Mouse (Mus musculus) liver, embryonic 11.5 days (tissue): ENCODE data around the gene Serpina16. TPM values are rescaled to one million over a fixed set of nuclear protein-coding genes. Genes with fewer than 3 reads are reported as not detected.

Experiments
- ATAC-seq: fragments of 200-750 bp; cut with Nextera tagmentation; replicated peaks from 2 replicates; pipeline ENCODE4 v1.8.0; 2017; ENCODE audit warnings: moderate number of reproducible peaks, mild to moderate bottlenecking, moderate TSS enrichment, moderate library complexity; ENCODE audit not compliant: low FRiP score
- DNase-seq: peaks from one replicate; pipeline ENCODE4 v3.0.0-alpha.2; 2017; ENCODE audit warnings: low spot score
- H3K27ac ChIP-seq: fragments of 300-500 bp; sonication (generic); 2 replicates; pipeline ENCODE4 v1.5.1; 2014; ENCODE audit warnings: mild to moderate bottlenecking, low read depth, low read length, control low read depth
- H3K27me3 ChIP-seq: fragments of 300-500 bp; sonication (generic); replicated peaks from 2 replicates; pipeline ENCODE4 v1.6.1; 2014; ENCODE audit warnings: low read length, mixed read lengths; ENCODE audit not compliant: control insufficient read depth, insufficient read depth
- H3K36me3 ChIP-seq: fragments of 300-500 bp; sonication (generic); 2 replicates; pipeline ENCODE4 v1.6.1; 2014; ENCODE audit warnings: mild to moderate bottlenecking, low read length, moderate library complexity, mixed read lengths; ENCODE audit not compliant: control insufficient read depth, insufficient read depth
- H3K4me1 ChIP-seq: fragments of 300-500 bp; sonication (generic); replicated peaks from 2 replicates; pipeline ENCODE4 v1.6.1; 2014; ENCODE audit warnings: low read length, mixed read lengths; ENCODE audit not compliant: control insufficient read depth, insufficient read depth
- H3K4me2 ChIP-seq: fragments of 300-500 bp; sonication (generic); 2 replicates; pipeline ENCODE4 v1.6.1; 2014; ENCODE audit warnings: mild to moderate bottlenecking, control low read depth, moderate library complexity
- H3K4me3 ChIP-seq: fragments of 300-500 bp; sonication (generic); 2 replicates; pipeline ENCODE4 v1.5.1; 2014; ENCODE audit warnings: low read depth, low read length, control low read depth
- H3K9ac ChIP-seq: fragments of 300-500 bp; sonication (generic); 2 replicates; pipeline ENCODE4 v1.6.1; 2014; ENCODE audit warnings: low read depth, low read length, control low read depth
- H3K9me3 ChIP-seq: fragments of 300-500 bp; sonication (generic); 2 replicates; pipeline ENCODE4 v1.6.1; 2016; ENCODE audit warnings: low read length, inconsistent platforms, mixed read lengths; ENCODE audit not compliant: control insufficient read depth
- WGBS: fragments of 180-500 bp; shearing (Covaris S2); extraction: QIAGEN DNeasy Blood & Tissue Kit; methylation state at CpG from one replicate; pipeline ENCODE4 v1.1.7; 2014; 5-methylcytosine and 5-hydroxymethylcytosine counted together
- polyA plus RNA-seq: library from polyadenylated mRNA; unstranded; fragments of >200 nt; fragmentation: Nextera tagmentation; extraction: Ambion mirVana; gene quantifications from 2 replicates; pipeline ENCODE4 v1.2.1, GENCODE M21; 2014

Gene Serpina16
- not detected in 2 replicates for polyA plus RNA-seq

GRCm38 (mm10) chr12:103676039-103676438, at the start of gene Serpina16:
TSS of gene Serpina16 (minus strand) at chr12:103676139.
- Histone ChIP-seq H3K4me2 (no peak within 1 kb of the TSS), H3K4me3 (no peak within 1 kb of the TSS), H3K9me3 (no peaks in the 10 kb centered on the region), H3K27ac (no peak within 1 kb of the TSS), H3K4me1 (no peaks in the 10 kb centered on the region), H3K9ac (no peak within 1 kb of the TSS), H3K27me3 (no peaks in the 10 kb centered on the region), H3K36me3 (no peaks in the 10 kb centered on the region)
- DNase-seq (no peak), ATAC-seq (no peak)
- WGBS = 90% methylated on average over 1 of the region's 1 CpGs

DNA sequence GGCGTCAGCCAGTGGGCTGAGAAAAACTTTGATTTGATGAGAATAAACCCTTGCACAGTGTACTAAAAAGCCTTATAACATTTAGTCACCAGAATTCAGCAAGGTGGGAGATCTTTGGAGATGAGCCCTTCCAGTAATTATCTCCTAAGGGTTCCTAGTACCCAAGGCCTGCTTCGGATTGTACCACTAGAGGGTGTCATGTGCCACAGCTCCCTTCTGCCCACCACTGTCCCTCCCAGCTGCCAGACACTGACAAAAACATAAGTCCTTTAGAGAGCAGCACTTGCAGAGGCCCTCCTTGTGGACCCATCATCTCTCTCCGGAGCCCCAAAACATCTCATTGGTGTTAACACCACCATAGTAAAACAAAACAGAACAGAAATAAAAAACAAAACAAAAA, 35.6 kb upstream of the Serpina16 start:
- Histone ChIP-seq H3K4me3 (no peak overlapping the region), H3K9me3 (no peaks in the 10 kb centered on the region; the same call in 1 of the 2 replicates), H3K4me1 (no peaks in the 10 kb centered on the region), H3K36me3 (no peaks in the 10 kb centered on the region), H3K9ac (no peak overlapping the region), H3K4me2 (no peak overlapping the region), H3K27me3 (no peaks in the 10 kb centered on the region), H3K27ac (no peak overlapping the region)
- ATAC-seq (no peak), DNase-seq (no peak)
- 71% methylated on average over 3 of the region's 3 CpGs for WGBS

GRCm38 (mm10) chr12:103710405-103710804, 34.5 kb upstream of the Serpina16 start:
- Histone ChIP-seq H3K4me1 (no peaks in the 10 kb centered on the region), H3K9me3 (no peaks in the 10 kb centered on the region; the same call in 1 of the 2 replicates), H3K4me3 (no peak overlapping the region), H3K9ac (no peak overlapping the region), H3K36me3 (no peaks in the 10 kb centered on the region), H3K4me2 (no peak overlapping the region), H3K27me3 (no peaks in the 10 kb centered on the region), H3K27ac (no peak overlapping the region)
- DNase-seq (no peak), ATAC-seq (no peak)
- WGBS = 64% methylated on average over 1 of the region's 1 CpGs

DNA sequence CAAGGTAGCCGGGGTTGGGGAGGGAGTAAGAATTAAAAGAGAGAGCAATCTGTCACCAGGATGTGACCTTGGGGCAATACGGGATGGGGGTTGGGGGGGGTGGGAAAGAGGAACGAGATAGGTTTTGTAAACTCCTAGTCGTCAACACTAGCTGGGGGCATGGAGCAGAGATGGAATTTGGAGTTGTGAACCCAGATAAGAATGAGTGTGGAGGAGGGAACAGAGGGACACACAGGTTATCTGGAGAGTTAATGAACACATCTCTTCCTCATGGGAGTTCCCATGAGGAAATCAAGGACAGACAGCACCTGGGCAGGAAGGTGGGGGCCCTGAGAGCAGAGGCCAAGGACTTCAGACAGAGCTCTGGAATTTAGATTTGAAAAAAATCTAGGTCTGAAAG, 30.2 kb upstream of the Serpina16 start:
- no peaks in the 10 kb centered on the region; the same call in 1 of the 2 replicates for H3K9me3 ChIP-seq
- H3K27ac ChIP-seq = peak overlapping the region; percentile 25; the same call in 1 of the 2 replicates
- H3K9ac ChIP-seq = no peak overlapping the region
- no peaks in the 10 kb centered on the region for H3K4me1 ChIP-seq
- H3K4me3 ChIP-seq = no peak overlapping the region
- ATAC-seq (peak; percentile 34; the same call in 1 of the 2 replicates), DNase-seq (no peak)
- H3K27me3 ChIP-seq = no peaks in the 10 kb centered on the region
- H3K4me2 ChIP-seq = no peak overlapping the region
- 39% methylated on average over 4 of the region's 4 CpGs for WGBS
- H3K36me3 ChIP-seq = no peaks in the 10 kb centered on the region

DNA sequence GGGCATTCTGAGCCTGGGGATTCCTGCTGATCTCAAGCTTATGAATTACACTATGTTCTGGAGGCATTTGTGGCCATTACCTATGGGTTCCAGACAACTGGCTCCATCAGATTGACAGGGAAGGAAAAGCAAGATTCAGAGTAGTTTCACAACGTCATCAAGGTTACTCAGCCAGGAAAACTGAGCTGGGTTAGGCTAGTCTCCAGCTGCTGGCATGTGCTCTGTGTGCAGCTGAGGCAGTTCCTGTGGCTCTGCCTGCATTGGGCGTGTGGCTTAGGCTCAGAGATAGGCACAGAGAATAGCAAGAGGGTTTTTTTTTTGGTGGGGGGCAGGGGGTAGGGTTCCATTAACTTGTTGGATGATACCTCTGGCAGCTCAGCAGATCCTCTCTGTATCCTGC, 29.6 kb upstream of the Serpina16 start:
- no peaks in the 10 kb centered on the region for H3K36me3 ChIP-seq
- no peaks in the 10 kb centered on the region for H3K4me1 ChIP-seq
- no peak for DNase-seq
- no peak overlapping the region for H3K9ac ChIP-seq
- H3K4me3 ChIP-seq = no peak overlapping the region
- 54% methylated on average over 2 of the region's 2 CpGs for WGBS
- no peaks in the 10 kb centered on the region for H3K27me3 ChIP-seq
- no peak overlapping the region for H3K4me2 ChIP-seq
- no peaks in the 10 kb centered on the region; the same call in 1 of the 2 replicates for H3K9me3 ChIP-seq
- 0 out of 2 replicates have a peak overlapping the region, but pooled peaks have one; percentile 25 for H3K27ac ChIP-seq
- no peak for ATAC-seq

GRCm38 (mm10) chr12:103700144-103700750, 24.3 kb upstream of the Serpina16 start:
- H3K4me1 ChIP-seq = no peaks in the 10 kb centered on the region
- no peak overlapping the region for H3K9ac ChIP-seq
- WGBS = 77% methylated on average over 4 of the region's 4 CpGs
- ATAC-seq (no peak), DNase-seq (no peak)
- no peak overlapping the region for H3K4me2 ChIP-seq
- H3K36me3 ChIP-seq = no peaks in the 10 kb centered on the region
- H3K4me3 ChIP-seq = no peak overlapping the region
- no peaks in the 10 kb centered on the region for H3K27me3 ChIP-seq
- no peak overlapping the region for H3K27ac ChIP-seq
- no peaks in the 10 kb centered on the region for H3K9me3 ChIP-seq

DNA sequence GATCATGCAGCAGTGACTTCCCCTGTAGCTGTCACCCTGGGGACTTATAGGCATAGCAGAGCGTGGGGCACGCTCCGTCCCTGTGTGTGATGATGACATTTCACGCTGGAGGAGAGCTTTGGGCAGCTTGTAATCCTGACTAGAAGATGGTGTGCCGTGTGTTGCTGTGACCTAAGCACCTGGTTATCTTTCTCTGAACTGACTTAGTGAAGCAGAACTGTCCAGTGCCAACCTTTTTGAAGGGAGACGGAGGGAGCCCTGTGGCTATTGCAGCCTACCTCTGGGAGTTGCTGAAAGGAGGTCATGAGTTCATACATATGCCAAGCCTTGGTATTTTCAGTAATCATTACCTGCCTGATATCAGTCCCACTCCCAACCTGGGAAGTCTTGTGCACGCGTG, 19.5 kb upstream of the Serpina16 start, which contains the start of gene Serpina1f:
Gene Serpina1f (minus strand): TSS at position 101 of the 400 bp plus-strand sequence.
- no peak within 1 kb of the TSS for H3K9ac ChIP-seq
- no peaks in the 10 kb centered on the region for H3K9me3 ChIP-seq
- no peak within 1 kb of the TSS for H3K4me2 ChIP-seq
- no peak for DNase-seq
- H3K36me3 ChIP-seq = no peaks in the 10 kb centered on the region
- no peaks in the 10 kb centered on the region for H3K4me1 ChIP-seq
- no peak for ATAC-seq
- WGBS = 85% methylated on average over 8 of the region's 8 CpGs
- no peaks in the 10 kb centered on the region for H3K27me3 ChIP-seq
- H3K4me3 ChIP-seq = no peak within 1 kb of the TSS
- H3K27ac ChIP-seq = no peak within 1 kb of the TSS

- H3K4me1 ChIP-seq = no peaks in the 10 kb centered on the region
- DNase-seq (no peak), ATAC-seq (no peak)
- H3K9ac ChIP-seq = no peak overlapping the region
- H3K27ac ChIP-seq = no peak overlapping the region
- H3K4me3 ChIP-seq = no peak overlapping the region
- no peaks in the 10 kb centered on the region for H3K27me3 ChIP-seq
- no peaks in the 10 kb centered on the region for H3K9me3 ChIP-seq
- H3K36me3 ChIP-seq = no peaks in the 10 kb centered on the region
- 35% methylated on average over 3 of the region's 3 CpGs for WGBS
- H3K4me2 ChIP-seq = no peak overlapping the region
These were observed 12.4 kb upstream of the Serpina16 start for GRCm38 (mm10) chr12:103688221-103688814.

DNA sequence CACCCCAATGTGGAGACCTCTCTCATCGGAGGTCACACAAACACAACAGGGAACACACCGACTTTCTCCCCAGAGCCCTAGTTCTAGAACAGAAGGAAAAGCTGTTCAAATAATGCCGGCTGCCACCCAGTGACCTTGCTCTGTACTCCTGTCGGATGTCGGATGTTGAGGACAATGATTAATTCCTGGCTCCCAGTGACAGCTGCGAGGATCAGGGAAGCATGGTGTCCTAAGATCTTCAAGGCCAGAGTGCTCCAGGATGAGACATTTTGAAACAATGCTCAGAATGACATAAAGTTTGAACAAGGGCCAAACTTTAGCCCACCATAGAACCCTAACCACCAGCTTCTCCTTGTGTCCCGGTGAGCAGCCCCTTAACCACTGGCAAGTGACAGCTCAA, 11.1 kb upstream of the Serpina16 start:
- no peak overlapping the region for H3K9ac ChIP-seq
- H3K27ac ChIP-seq = no peak overlapping the region
- DNase-seq (no peak), ATAC-seq (no peak)
- H3K9me3 ChIP-seq = no peaks in the 10 kb centered on the region
- H3K27me3 ChIP-seq = no peaks in the 10 kb centered on the region
- H3K4me2 ChIP-seq = no peak overlapping the region
- no peaks in the 10 kb centered on the region for H3K36me3 ChIP-seq
- WGBS = 62% methylated on average over 7 of the region's 7 CpGs
- no peaks in the 10 kb centered on the region for H3K4me1 ChIP-seq
- no peak overlapping the region for H3K4me3 ChIP-seq
